Mouse (Mus musculus): Measurements from ENCODE around the gene Ms4a2.

Gene Ms4a2

GRCm38 (mm10) chr19:11574965-11575364 is 48.6 kb downstream of the Ms4a2 start:
- no peak for DNase-seq

Data from thymus, adult 18-20 months (tissue).